Mouse (Mus musculus) heart, postnatal 0 days (tissue): ENCODE results near the gene Ficd.

Experiments used
- CTCF ChIP-seq: IDR thresholded peaks from 2 replicates; pipeline ENCODE4 v1.5.1; 2016; ENCODE audit warnings: antibody characterized with exemption, control low read depth, low read depth
- EP300 ChIP-seq: IDR thresholded peaks from 2 replicates; pipeline ENCODE4 v1.6.1; 2016; ENCODE audit warnings: antibody characterized with exemption, low read depth

- TF ChIP-seq CTCF (no peak), EP300 (no peak)
These were observed at the start of gene Ficd for GRCm38 (mm10) chr5:113735345-113736112.
